Comparison of ENCODE assay signal across 16 mouse cellular contexts in the genomic region with DNA sequence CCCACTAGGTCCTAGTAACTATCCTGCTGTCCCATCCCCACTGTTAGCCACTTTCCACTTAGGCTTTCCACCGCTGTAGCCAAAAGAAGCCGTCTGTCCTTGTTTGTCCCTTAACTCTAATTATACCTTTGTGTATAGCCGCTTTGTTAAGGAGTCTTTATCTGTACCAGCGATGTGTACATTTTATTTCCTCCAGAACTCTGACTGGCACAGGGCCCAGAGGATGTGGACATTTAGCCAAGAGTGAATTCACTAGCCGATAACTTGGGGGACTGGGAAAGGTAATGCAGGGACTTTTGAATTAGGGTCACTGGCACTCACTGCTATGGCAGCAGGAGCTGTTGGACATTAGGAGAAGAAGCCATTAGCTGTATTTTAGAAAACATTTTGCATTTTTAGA. TPM values are rescaled to one million over a fixed set of nuclear protein-coding genes. Genes with fewer than 3 reads are reported as not detected.
DNase-seq lines count a peak whose midpoint lies in the region; ATAC-seq lines count a peak whose summit lies in the region.
"Had no signal": no experiment of that assay in that cellular context is flagged by ENCODE, and none has a peak within 500 bp of the region (broad histone marks: within the 10 kb centered on the region; RNA-seq: fewer than 3 reads in every experiment).

No protein-coding gene starts in this region.

- no peaks in the 10 kb centered on the region for H3K27me3 ChIP-seq in hindbrain, embryonic 13.5 days
- H3K27me3 ChIP-seq in hindbrain, embryonic 11.5 days (ENCODE audit: control insufficient read depth, insufficient read depth, low read length): no peaks in the 10 kb centered on the region
- H3K27me3 ChIP-seq in hindbrain, embryonic 14.5 days (ENCODE audit: control insufficient read depth, insufficient read depth, low read length): no peaks in the 10 kb centered on the region
- no peaks in the 10 kb centered on the region for H3K27me3 ChIP-seq in forebrain, embryonic 11.5 days (ENCODE audit: control insufficient read depth, insufficient read depth, low read length)
- H3K27me3 ChIP-seq: liver, embryonic 15.5 days had no signal

- H3K9me3 ChIP-seq in hindbrain, embryonic 13.5 days: no peaks in the 10 kb centered on the region
- no peaks in the 10 kb centered on the region for H3K9me3 ChIP-seq in hindbrain, embryonic 11.5 days (ENCODE audit: control insufficient read depth, low read length)
- H3K9me3 ChIP-seq in hindbrain, embryonic 14.5 days (ENCODE audit: control insufficient read depth, low read length): no peaks in the 10 kb centered on the region
- H3K9me3 ChIP-seq in forebrain, embryonic 11.5 days (ENCODE audit: control insufficient read depth, low read length): no peaks in the 10 kb centered on the region
- H3K9me3 ChIP-seq: hindbrain, embryonic 10.5 days; liver, embryonic 15.5 days had no signal

- no peaks in the 10 kb centered on the region; the same call in 1 of the 2 replicates for H3K4me1 ChIP-seq in hindbrain, embryonic 13.5 days (replicated peaks)
- no peaks in the 10 kb centered on the region for H3K4me1 ChIP-seq in hindbrain, embryonic 11.5 days (replicated peaks; ENCODE audit: control insufficient read depth, insufficient read depth, low read length)
- H3K4me1 ChIP-seq in hindbrain, embryonic 14.5 days (replicated peaks; ENCODE audit: control insufficient read depth, insufficient read depth, low read length): no peaks in the 10 kb centered on the region
- peaks cover 3% of the 10 kb centered on the region; the same call in 1 of the 2 replicates for H3K4me1 ChIP-seq in forebrain, embryonic 11.5 days (replicated peaks; ENCODE audit: control insufficient read depth, insufficient read depth, low read length)
- H3K4me1 ChIP-seq: liver, embryonic 15.5 days had no signal

- intact Hi-C loops in heart, postnatal 10 days (cut with DNase I): no loop called here

- 58% methylated on average over 5 of the region's 5 CpGs for WGBS in hindbrain, embryonic 13.5 days
- 78% methylated on average over 5 of the region's 5 CpGs for whole genome bisulfite sequencing in hindbrain, embryonic 11.5 days
- WGBS in hindbrain, embryonic 14.5 days: 49% methylated on average over 5 of the region's 5 CpGs
- 77% methylated on average over 5 of the region's 5 CpGs for WGBS in forebrain, embryonic 11.5 days

- H3K4me2 ChIP-seq in hindbrain, embryonic 13.5 days: no peak overlapping the region
- no peak overlapping the region for H3K4me2 ChIP-seq in hindbrain, embryonic 11.5 days (replicated peaks; ENCODE audit: low read depth, low read length)
- H3K4me2 ChIP-seq in hindbrain, embryonic 14.5 days (replicated peaks): no peak overlapping the region
- no peak overlapping the region for H3K4me2 ChIP-seq in forebrain, embryonic 11.5 days (ENCODE audit: low read depth, low read length, severe bottlenecking)
- H3K4me2 ChIP-seq: liver, embryonic 15.5 days had no signal

- DNase-seq in hindbrain, embryonic 11.5 days (ENCODE audit: low spot score): no peak
- DNase-seq in brain, adult 2 months (ENCODE audit: low read depth, low spot score): peak; percentile 10
- DNase-seq in heart, postnatal 10 days: peak; percentile 32 to 49
- peak; percentile 60 for DNase-seq in lung, postnatal 25 days (ENCODE audit: low spot score)
- no peak for DNase-seq in cerebellum, postnatal 4 days (ENCODE audit: low spot score in 2 of 2)
- DNase-seq in hindbrain, embryonic 14.5 days (ENCODE audit: low spot score): no peak
- no peak for DNase-seq in forebrain, embryonic 11.5 days (ENCODE audit: low spot score)
- DNase-seq: thymus, postnatal 14 days had no signal

- ATAC-seq in hindbrain, embryonic 13.5 days (ENCODE audit: low FRiP score): no peak
- no peak for ATAC-seq in hindbrain, embryonic 11.5 days (ENCODE audit: low FRiP score)
- ATAC-seq in hindbrain, embryonic 14.5 days (ENCODE audit: low FRiP score): no peak
- ATAC-seq in forebrain, embryonic 11.5 days (replicated peaks; ENCODE audit: low FRiP score): no peak
- ATAC-seq: CD4-positive, CD25-positive, alpha-beta regulatory T cell, adult 4 months had no signal

- no peak overlapping the region for H3K4me3 ChIP-seq in hindbrain, embryonic 13.5 days
- H3K4me3 ChIP-seq in hindbrain, embryonic 11.5 days (ENCODE audit: low read depth, low read length): no peak overlapping the region
- H3K4me3 ChIP-seq in hindbrain, embryonic 14.5 days (replicated peaks; ENCODE audit: low read length): no peak overlapping the region
- no peak overlapping the region for H3K4me3 ChIP-seq in forebrain, embryonic 11.5 days (ENCODE audit: low read depth, low read length)
- H3K4me3 ChIP-seq: hindbrain, embryonic 10.5 days; liver, embryonic 15.5 days had no signal

- no peaks in the 10 kb centered on the region for H3K36me3 ChIP-seq in hindbrain, embryonic 13.5 days
- no peaks in the 10 kb centered on the region for H3K36me3 ChIP-seq in hindbrain, embryonic 11.5 days (ENCODE audit: control insufficient read depth, insufficient read depth, low read length)
- no peaks in the 10 kb centered on the region for H3K36me3 ChIP-seq in hindbrain, embryonic 14.5 days (replicated peaks; ENCODE audit: control insufficient read depth, insufficient read depth)
- H3K36me3 ChIP-seq in forebrain, embryonic 11.5 days (ENCODE audit: control insufficient read depth, insufficient read depth, low read length): no peaks in the 10 kb centered on the region
- H3K36me3 ChIP-seq: hindbrain, embryonic 10.5 days; liver, embryonic 15.5 days had no signal

- H3K27ac ChIP-seq in hindbrain, embryonic 13.5 days: peak overlapping the region; percentile 9; the same call in 1 of the 2 replicates
- H3K27ac ChIP-seq in hindbrain, embryonic 11.5 days (ENCODE audit: low read depth, low read length): no peak overlapping the region
- H3K27ac ChIP-seq in hindbrain, embryonic 14.5 days: no peak overlapping the region
- no peak overlapping the region for H3K27ac ChIP-seq in forebrain, embryonic 11.5 days (ENCODE audit: low read depth, low read length)
- H3K27ac ChIP-seq: hindbrain, embryonic 10.5 days; liver, embryonic 15.5 days had no signal

- no peak overlapping the region for H3K9ac ChIP-seq in hindbrain, embryonic 13.5 days
- no peak overlapping the region for H3K9ac ChIP-seq in hindbrain, embryonic 11.5 days (ENCODE audit: low read depth, low read length)
- no peak overlapping the region for H3K9ac ChIP-seq in hindbrain, embryonic 14.5 days
- no peak overlapping the region for H3K9ac ChIP-seq in forebrain, embryonic 11.5 days (ENCODE audit: low read length)
- H3K9ac ChIP-seq: liver, embryonic 15.5 days had no signal

RNA-seq across cellular contexts. Expression of a gene that starts 12.1 kb away (rescaled TPM):
- polyA plus RNA-seq in hindbrain, embryonic 13.5 days (2015; fragmentation: Nextera tagmentation; extraction: Ambion mirVana): not detected in 2 replicates
- polyA plus RNA-seq in hindbrain, embryonic 11.5 days (2014; fragmentation: Nextera tagmentation; extraction: Ambion mirVana): not detected in 2 replicates
- not detected for total RNA-seq in heart, postnatal 10 days (2021)
- polyA plus RNA-seq in hindbrain, embryonic 14.5 days (2014; fragmentation: Nextera tagmentation; extraction: Ambion mirVana): not detected in 2 replicates
- not detected in 2 replicates for polyA plus RNA-seq in forebrain, embryonic 11.5 days (2014; fragmentation: Nextera tagmentation; extraction: Ambion mirVana)
- total RNA-seq: adrenal gland, postnatal 36 days; left cerebral cortex, postnatal 10 days had no signal
- polyA plus RNA-seq: CD4-positive, CD25-positive, alpha-beta regulatory T cell, adult 4 months; hindbrain, embryonic 10.5 days; kidney, embryonic 16.5 days; liver, embryonic 15.5 days; spleen, adult 2 months had no signal

RNA-seq across cellular contexts. Expression of a gene that starts 14.3 kb away (rescaled TPM):
- polyA plus RNA-seq in hindbrain, embryonic 13.5 days (2015; fragmentation: Nextera tagmentation; extraction: Ambion mirVana): 20.2 and 22.4 TPM in 2 replicates
- 9.0 and 11.6 TPM in 2 replicates for polyA plus RNA-seq in hindbrain, embryonic 11.5 days (2014; fragmentation: Nextera tagmentation; extraction: Ambion mirVana)
- 10 to 100 TPM; 89.3 to 99.0 TPM for total RNA-seq in heart, postnatal 10 days (2021)
- polyA plus RNA-seq in hindbrain, embryonic 14.5 days (2014; fragmentation: Nextera tagmentation; extraction: Ambion mirVana): 26.2 and 29.6 TPM in 2 replicates
- polyA plus RNA-seq in forebrain, embryonic 11.5 days (2014; fragmentation: Nextera tagmentation; extraction: Ambion mirVana): 8.0 and 8.8 TPM in 2 replicates

RNA-seq across cellular contexts. Expression of a gene that starts 37.6 kb away (rescaled TPM):
- 60.4 and 60.7 TPM in 2 replicates for polyA plus RNA-seq in hindbrain, embryonic 13.5 days (2015; fragmentation: Nextera tagmentation; extraction: Ambion mirVana)
- 63.2 and 77.0 TPM in 2 replicates for polyA plus RNA-seq in hindbrain, embryonic 11.5 days (2014; fragmentation: Nextera tagmentation; extraction: Ambion mirVana)
- 10 to 100 TPM; 14.5 to 15.1 TPM for total RNA-seq in heart, postnatal 10 days (2021)
- 53.4 and 68.7 TPM in 2 replicates for polyA plus RNA-seq in hindbrain, embryonic 14.5 days (2014; fragmentation: Nextera tagmentation; extraction: Ambion mirVana)
- 72.2 and 75.6 TPM in 2 replicates for polyA plus RNA-seq in forebrain, embryonic 11.5 days (2014; fragmentation: Nextera tagmentation; extraction: Ambion mirVana)

Comparison
In these comparisons a context has a peak if more than half of its experiments do, and no peak if none do; other contexts are left out.
1. DNase-seq: peak in brain, adult 2 months (single experiment), heart, postnatal 10 days (2 of 2) and lung, postnatal 25 days (single experiment); none in hindbrain, embryonic 11.5 days (single experiment), cerebellum, postnatal 4 days (0 of 2), hindbrain, embryonic 14.5 days (single experiment) and forebrain, embryonic 11.5 days (single experiment).